Mouse (Mus musculus) midbrain, embryonic 14.5 days (tissue): ENCODE results near the gene Dact1. TPM values are rescaled to one million over a fixed set of nuclear protein-coding genes. Genes with fewer than 3 reads are reported as not detected.
A peak's percentile ranks its signal among the peaks of the same experiment; 100 is the strongest.

Source experiments
- ATAC-seq: fragments of 200-750 bp; cut with Nextera tagmentation; 2 replicates; pipeline ENCODE4 v1.8.0; 2017; ENCODE audit warnings: moderate number of reproducible peaks, moderate library complexity; ENCODE audit not compliant: low FRiP score, low TSS enrichment
- DNase-seq: peaks from one replicate; pipeline ENCODE4 v3.0.0-alpha.2; 2015
- H3K27ac ChIP-seq: fragments of 300-500 bp; sonication (generic); replicated peaks from 2 replicates; pipeline ENCODE4 v1.5.1; 2014; ENCODE audit warnings: mild to moderate bottlenecking, low read depth, low read length, moderate library complexity
- H3K27me3 ChIP-seq: fragments of 300-500 bp; sonication (generic); 2 replicates; pipeline ENCODE4 v1.6.1; 2014; ENCODE audit warnings: low read length, control low read depth, mixed read lengths; ENCODE audit not compliant: control insufficient read depth, insufficient read depth
- H3K36me3 ChIP-seq: fragments of 300-500 bp; sonication (generic); 2 replicates; pipeline ENCODE4 v1.6.1; 2014; ENCODE audit warnings: low read length, control low read depth; ENCODE audit not compliant: control insufficient read depth, insufficient read depth
- H3K4me1 ChIP-seq: fragments of 300-500 bp; sonication (generic); 2 replicates; pipeline ENCODE4 v1.6.1; 2014; ENCODE audit warnings: mild to moderate bottlenecking, antibody characterized with exemption, low read length, control low read depth; ENCODE audit not compliant: control insufficient read depth, insufficient read depth
- H3K4me2 ChIP-seq: fragments of 300-500 bp; sonication (generic); 2 replicates; pipeline ENCODE4 v1.6.1; 2014; ENCODE audit warnings: mild to moderate bottlenecking, low read length, moderate library complexity
- H3K4me3 ChIP-seq: fragments of 300-500 bp; sonication (generic); replicated peaks from 2 replicates; pipeline ENCODE4 v1.5.1; 2014; ENCODE audit warnings: low read depth, low read length
- H3K9ac ChIP-seq: fragments of 300-500 bp; sonication (generic); replicated peaks from 2 replicates; pipeline ENCODE4 v1.6.1; 2014; ENCODE audit warnings: mild to moderate bottlenecking, low read length, moderate library complexity
- H3K9me3 ChIP-seq: fragments of 300-500 bp; sonication (generic); 2 replicates; pipeline ENCODE4 v1.6.1; 2016; ENCODE audit warnings: low read length, control low read depth, mixed read lengths; ENCODE audit not compliant: control insufficient read depth
- WGBS: fragments of 180-500 bp; shearing (Covaris S2); extraction: QIAGEN DNeasy Blood & Tissue Kit; methylation state at CpG from one replicate; pipeline ENCODE4 v1.1.7; 2014; 5-methylcytosine and 5-hydroxymethylcytosine counted together
- polyA plus RNA-seq: library from polyadenylated mRNA; unstranded; fragments of >200 nt; fragmentation: Nextera tagmentation; extraction: Ambion mirVana; gene quantifications from 2 replicates; pipeline ENCODE4 v1.2.1, GENCODE M21; 2014

Dact1 gene
- polyA plus RNA-seq, 1 experiment from 2014 or later, result 35.8 TPM

DNA sequence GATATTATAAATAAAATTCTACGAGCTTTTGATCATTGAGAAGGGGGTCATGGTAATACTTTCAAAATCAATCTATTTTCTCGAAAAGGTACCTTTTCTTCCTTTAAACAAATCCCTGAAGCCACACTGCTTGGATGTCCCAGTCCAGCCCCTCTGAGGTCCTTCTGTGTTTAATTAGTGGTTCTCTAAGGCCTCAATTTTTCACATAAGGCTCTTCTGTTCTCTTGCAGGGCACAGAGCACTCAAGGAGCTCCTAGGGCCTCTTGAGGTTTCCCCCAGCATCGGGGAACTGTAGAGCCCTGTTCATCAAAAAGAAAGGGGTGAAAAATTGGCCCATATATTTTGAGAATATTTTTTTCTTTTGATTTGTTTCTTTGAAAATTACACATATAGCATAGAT, 23.0 kb downstream of the Dact1 start:
- Histone ChIP-seq H3K9me3 (no peaks in the 10 kb centered on the region), H3K27me3 (no peaks in the 10 kb centered on the region), H3K27ac (no peak overlapping the region), H3K9ac (no peak overlapping the region), H3K4me1 (peaks cover 9% of the 10 kb centered on the region; the same call in 1 of the 2 replicates), H3K4me3 (no peak overlapping the region), H3K4me2 (no peak overlapping the region), H3K36me3 (no peaks in the 10 kb centered on the region)
- ATAC-seq, result no peak
- DNase-seq, result no peak
- WGBS, result 86% methylated on average over 3 of the region's 3 CpGs

DNA sequence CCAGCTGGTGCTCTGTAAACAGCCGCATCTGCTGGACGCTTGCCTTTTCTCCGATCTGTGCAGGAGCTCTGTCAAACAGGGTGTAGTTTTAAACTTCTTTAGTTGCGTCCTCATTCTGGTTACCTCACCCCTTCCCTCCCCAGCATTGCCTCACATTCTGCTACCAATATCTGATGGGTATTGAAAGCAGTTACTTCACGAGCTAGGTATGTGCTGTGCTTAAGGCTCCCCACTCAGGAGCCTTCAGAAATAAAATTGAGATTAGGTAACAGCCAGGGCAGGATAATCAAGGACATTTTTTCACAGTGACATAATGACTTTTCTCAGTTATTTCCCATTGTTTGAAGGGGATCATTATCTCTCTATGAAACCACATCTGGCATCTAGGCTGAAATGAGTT, 23.9 kb downstream of the Dact1 start:
- H3K4me2 ChIP-seq, result no peak overlapping the region
- no peak overlapping the region for H3K4me3 ChIP-seq
- H3K4me1 ChIP-seq, result peaks cover 13% of the 10 kb centered on the region; the same call in 1 of the 2 replicates
- no peak overlapping the region for H3K27ac ChIP-seq
- ATAC-seq (no peak), DNase-seq (no peak)
- H3K27me3 ChIP-seq, result no peaks in the 10 kb centered on the region
- H3K36me3 ChIP-seq, result no peaks in the 10 kb centered on the region
- WGBS, result 59% methylated on average over 5 of the region's 5 CpGs
- H3K9ac ChIP-seq, result no peak overlapping the region
- H3K9me3 ChIP-seq, result no peaks in the 10 kb centered on the region

DNA sequence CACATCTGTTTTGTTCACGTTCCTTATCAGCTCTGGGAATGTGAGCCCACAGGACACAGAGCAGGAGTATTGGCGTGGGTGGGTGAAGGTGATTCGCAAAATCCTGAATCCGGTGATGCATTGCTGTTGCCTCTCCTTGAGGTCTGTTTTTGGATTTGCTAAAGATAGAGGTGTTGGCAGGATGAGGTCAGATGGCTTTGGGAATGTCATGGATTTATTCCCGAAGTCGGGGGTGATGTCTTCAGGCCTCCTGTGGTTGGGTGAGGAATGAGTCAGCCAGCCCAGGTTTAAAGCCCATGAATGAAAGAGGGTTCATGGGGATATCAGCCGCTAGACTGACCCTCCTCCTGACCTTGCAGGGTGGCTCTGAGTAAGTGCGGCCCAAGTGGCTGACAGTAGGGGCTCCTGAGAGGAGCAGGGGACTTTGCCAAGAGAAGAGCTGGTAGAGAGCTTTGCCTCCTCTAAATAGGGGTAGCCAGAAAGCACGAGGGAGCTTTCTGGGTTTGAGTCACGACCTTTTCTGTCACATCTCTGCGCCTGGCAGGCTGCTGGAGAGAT, 27.4 kb downstream of the Dact1 start:
- DNase-seq, result no peak
- no peaks in the 10 kb centered on the region for H3K9me3 ChIP-seq
- H3K4me1 ChIP-seq, result peaks cover 15% of the 10 kb centered on the region; the same call in 1 of the 2 replicates
- H3K4me2 ChIP-seq, result no peak overlapping the region
- no peaks in the 10 kb centered on the region for H3K36me3 ChIP-seq
- H3K4me3 ChIP-seq, result no peak overlapping the region
- 74% methylated on average over 11 of the region's 11 CpGs for WGBS
- no peak overlapping the region for H3K9ac ChIP-seq
- no peaks in the 10 kb centered on the region for H3K27me3 ChIP-seq
- H3K27ac ChIP-seq, result no peak overlapping the region
- no peak for ATAC-seq

DNA sequence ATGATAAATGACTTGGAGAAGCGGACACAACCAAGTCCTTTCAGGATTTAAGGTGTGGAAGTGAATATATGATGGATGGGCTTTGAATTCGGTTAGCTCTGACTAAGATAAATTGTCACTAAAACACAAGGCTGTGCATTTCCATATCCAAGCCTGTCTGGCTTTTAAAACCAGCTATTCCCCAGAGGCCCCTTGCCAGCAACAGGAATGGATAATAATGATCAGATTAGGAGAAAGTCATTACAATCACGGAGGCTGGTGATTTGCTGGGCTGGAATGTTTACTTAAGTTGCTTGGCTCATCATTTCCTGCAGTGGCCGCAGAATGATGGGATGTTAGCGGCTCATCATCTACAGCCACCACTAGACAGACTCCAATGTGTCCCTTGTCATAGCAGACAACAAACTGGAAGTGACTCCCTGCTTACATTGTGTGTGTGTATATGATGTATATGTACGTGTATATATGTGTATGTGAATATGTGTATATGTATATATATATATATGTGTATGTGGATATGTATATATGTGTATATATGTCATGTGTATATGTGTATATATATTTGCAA, 28.3 kb downstream of the Dact1 start:
- H3K4me3 ChIP-seq, result no peak overlapping the region
- no peak overlapping the region for H3K9ac ChIP-seq
- peaks cover 15% of the 10 kb centered on the region; the same call in 1 of the 2 replicates for H3K4me1 ChIP-seq
- ATAC-seq (no peak), DNase-seq (peak; percentile 77)
- 52% methylated on average over 6 of the region's 6 CpGs for WGBS
- H3K4me2 ChIP-seq, result no peak overlapping the region
- H3K27me3 ChIP-seq, result no peaks in the 10 kb centered on the region
- no peaks in the 10 kb centered on the region for H3K36me3 ChIP-seq
- H3K9me3 ChIP-seq, result no peaks in the 10 kb centered on the region
- H3K27ac ChIP-seq, result no peak overlapping the region

DNA sequence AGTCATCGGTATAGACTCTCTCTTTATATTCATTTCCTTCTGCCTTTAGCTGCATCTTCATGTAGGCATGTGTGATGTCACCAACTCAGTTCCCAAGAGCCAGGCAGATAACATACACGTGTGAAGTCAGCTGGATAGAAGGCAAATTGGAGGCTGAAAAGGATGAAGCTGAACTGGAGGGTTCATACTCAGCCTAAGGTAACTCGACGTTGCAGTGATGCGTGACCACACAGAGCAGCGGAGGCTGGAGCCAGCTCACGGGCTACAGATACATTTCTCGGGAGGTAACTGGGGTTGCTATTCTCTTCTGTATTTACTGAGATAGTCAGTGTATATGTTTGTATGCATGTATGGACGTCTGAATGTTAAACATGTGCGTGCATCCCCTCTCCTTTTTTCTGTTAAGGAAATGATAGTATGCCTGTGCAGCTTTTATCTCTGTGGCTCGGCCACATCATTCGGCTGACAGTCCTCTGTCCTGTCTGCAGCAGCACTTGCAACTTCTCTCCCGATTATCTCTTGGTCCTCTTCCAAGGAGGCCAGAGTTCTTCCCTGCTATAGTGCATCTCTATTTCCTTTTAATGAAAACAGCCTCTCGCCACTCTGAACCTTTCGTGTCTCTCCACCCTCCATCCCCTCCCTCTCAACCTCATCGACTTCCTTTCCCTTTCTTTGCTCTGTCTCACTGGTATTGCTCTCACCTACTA, 29.6 kb downstream of the Dact1 start:
- WGBS, result 63% methylated on average over 16 of the region's 16 CpGs
- Histone ChIP-seq H3K4me2 (no peak overlapping the region), H3K27me3 (no peaks in the 10 kb centered on the region), H3K4me1 (peaks cover 12% of the 10 kb centered on the region; the same call in 1 of the 2 replicates), H3K9me3 (no peaks in the 10 kb centered on the region), H3K27ac (no peak overlapping the region), H3K9ac (no peak overlapping the region), H3K4me3 (no peak overlapping the region), H3K36me3 (no peaks in the 10 kb centered on the region)
- ATAC-seq (no peak), DNase-seq (peak; percentile 23)

DNA sequence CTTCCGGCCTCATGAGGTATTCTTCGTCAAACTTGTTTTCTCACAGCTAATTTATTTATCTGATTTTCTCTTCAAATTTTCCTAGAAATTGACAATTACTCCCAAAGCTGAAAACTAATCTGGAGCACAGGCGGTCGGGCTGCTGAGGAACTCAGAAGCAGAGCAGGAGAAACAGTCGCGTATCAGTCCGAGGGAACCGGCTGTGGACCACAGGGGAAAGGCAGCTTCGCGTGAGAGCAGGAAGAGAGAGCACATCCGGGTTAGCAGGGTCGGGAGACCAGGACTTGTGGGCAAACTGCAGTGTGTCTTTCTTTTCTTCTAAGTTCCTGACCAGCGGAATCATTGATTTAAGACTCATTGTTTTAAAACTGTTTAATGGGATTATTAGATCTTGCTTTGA, 32.7 kb downstream of the Dact1 start:
- Histone ChIP-seq H3K4me3 (no peak overlapping the region), H3K27ac (no peak overlapping the region), H3K9ac (no peak overlapping the region), H3K4me1 (peaks cover 9% of the 10 kb centered on the region; the same call in 1 of the 2 replicates), H3K9me3 (no peaks in the 10 kb centered on the region), H3K4me2 (no peak overlapping the region), H3K27me3 (no peaks in the 10 kb centered on the region; the same call in 1 of the 2 replicates), H3K36me3 (no peaks in the 10 kb centered on the region)
- 43% methylated on average over 13 of the region's 13 CpGs for WGBS
- DNase-seq (no peak), ATAC-seq (no peak)

DNA sequence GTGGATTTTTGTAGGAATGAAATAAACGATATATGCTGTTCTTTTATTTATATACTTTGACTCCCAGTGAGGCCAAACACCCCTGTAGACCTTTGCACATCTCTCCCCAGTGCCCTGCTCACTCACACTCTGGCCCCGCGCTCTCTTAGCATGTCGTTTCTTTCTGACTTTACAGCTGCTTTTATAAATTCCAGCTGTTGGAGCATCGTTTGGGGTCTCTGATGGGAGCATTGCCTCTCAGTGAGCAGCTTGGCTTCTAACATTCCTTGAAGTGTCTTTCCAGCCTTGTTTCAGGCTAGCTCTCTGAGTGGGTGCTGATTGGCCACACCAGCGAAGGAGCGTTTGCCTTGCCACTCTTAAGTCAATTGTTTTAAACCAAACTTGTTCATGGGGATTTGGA, 35.8 kb downstream of the Dact1 start:
- no peak for ATAC-seq
- 0 out of 2 replicates have a peak, but pooled peaks cover 7% of the 10 kb centered on the region for H3K4me1 ChIP-seq
- no peak for DNase-seq
- 82% methylated on average over 7 of the region's 7 CpGs for WGBS
- H3K27me3 ChIP-seq, result no peaks in the 10 kb centered on the region; the same call in 1 of the 2 replicates
- no peak overlapping the region for H3K9ac ChIP-seq
- no peak overlapping the region for H3K4me3 ChIP-seq
- H3K27ac ChIP-seq, result no peak overlapping the region
- H3K36me3 ChIP-seq, result no peaks in the 10 kb centered on the region
- no peaks in the 10 kb centered on the region for H3K9me3 ChIP-seq
- H3K4me2 ChIP-seq, result no peak overlapping the region

DNA sequence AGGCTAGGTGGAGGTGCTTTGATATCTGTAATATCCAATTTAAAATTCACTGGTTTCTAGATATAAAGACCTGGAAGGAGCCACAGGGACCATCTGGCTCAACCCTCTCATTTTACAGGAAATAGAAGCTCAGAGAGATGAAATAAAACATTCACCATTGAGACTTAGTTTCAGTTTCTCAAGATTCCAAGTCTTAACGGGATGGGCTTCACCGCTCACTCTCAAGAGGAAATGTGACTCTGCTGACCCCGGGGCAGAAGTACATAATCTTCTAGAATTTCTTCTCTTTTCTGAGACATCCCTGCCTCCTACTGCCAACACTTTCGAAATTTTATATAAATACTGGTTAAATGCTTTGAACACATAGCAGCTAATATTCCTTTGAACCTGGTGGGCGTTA, 36.4 kb downstream of the Dact1 start:
- H3K27ac ChIP-seq, result no peak overlapping the region
- ATAC-seq, result no peak
- no peaks in the 10 kb centered on the region for H3K9me3 ChIP-seq
- 62% methylated on average over 5 of the region's 5 CpGs for whole genome bisulfite sequencing
- no peak overlapping the region for H3K4me3 ChIP-seq
- no peak overlapping the region for H3K9ac ChIP-seq
- H3K27me3 ChIP-seq, result no peaks in the 10 kb centered on the region; the same call in 1 of the 2 replicates
- 0 out of 2 replicates have a peak, but pooled peaks cover 8% of the 10 kb centered on the region for H3K4me1 ChIP-seq
- H3K36me3 ChIP-seq, result no peaks in the 10 kb centered on the region
- DNase-seq, result no peak
- H3K4me2 ChIP-seq, result no peak overlapping the region
